Comparison of ENCODE assay signal across 7 mouse cellular contexts in the genomic region with DNA sequence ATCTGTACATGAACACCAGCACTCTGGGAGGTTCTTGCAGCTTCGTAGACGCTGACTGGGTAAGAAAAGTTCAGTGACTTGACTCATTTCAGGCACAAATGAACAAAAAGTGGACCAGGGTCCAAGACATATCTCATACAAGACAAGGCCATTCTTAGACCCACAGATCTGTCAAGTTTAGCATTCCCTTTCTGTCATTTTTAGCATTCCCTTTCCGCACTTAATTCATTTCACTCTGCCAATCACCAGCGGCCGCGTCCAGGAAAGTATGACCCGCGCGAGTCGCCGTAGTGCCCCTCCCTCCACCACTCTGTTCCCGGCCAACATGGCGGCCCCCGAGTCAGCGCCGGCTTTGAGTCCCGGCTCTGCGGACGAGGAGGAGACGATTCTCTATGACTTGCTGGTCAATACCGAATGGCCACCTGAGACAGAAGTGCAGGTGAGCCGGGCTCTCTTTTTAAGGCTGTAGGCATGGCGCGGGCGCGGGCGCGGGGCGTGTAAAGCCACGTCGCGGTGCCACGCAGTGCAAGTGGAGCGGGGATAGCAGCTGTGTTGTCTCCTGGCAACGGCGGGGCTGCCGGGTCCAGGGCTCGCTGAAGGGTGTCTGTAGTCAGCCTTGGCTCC. TPM values are rescaled to one million over a fixed set of nuclear protein-coding genes. Genes with fewer than 3 reads are reported as not detected.
A peak's percentile ranks its signal among the peaks of the same experiment; 100 is the strongest.
DNase-seq lines count a peak whose midpoint lies in the region; ATAC-seq and TF ChIP-seq lines count a peak whose summit lies in the region.

Gene Nbas (plus strand): TSS at position 308 of the 624 bp plus-strand sequence.

- peak; percentile 86 for ATAC-seq in embryonic facial prominence, embryonic 12.5 days (ENCODE audit: insufficient number of reproducible peaks, insufficient read depth, low FRiP score, low TSS enrichment)
- ATAC-seq in limb, embryonic 12.5 days (ENCODE audit: insufficient number of reproducible peaks, insufficient read depth, low FRiP score, low TSS enrichment, low read depth): peak; percentile 86
- ATAC-seq in midbrain, embryonic 15.5 days (replicated peaks): peak; percentile 97

- no peaks in the 10 kb centered on the region for H3K9me3 ChIP-seq in embryonic facial prominence, embryonic 12.5 days
- H3K9me3 ChIP-seq in limb, embryonic 12.5 days: no peaks in the 10 kb centered on the region
- no peaks in the 10 kb centered on the region for H3K9me3 ChIP-seq in midbrain, embryonic 15.5 days

- no peaks in the 10 kb centered on the region; the same call in 1 of the 2 replicates for H3K36me3 ChIP-seq in embryonic facial prominence, embryonic 12.5 days
- no peaks in the 10 kb centered on the region for H3K36me3 ChIP-seq in kidney, adult 2 months (ENCODE audit: control insufficient read depth, insufficient read depth, low read length)
- no peaks in the 10 kb centered on the region for H3K36me3 ChIP-seq in limb, embryonic 12.5 days
- H3K36me3 ChIP-seq in midbrain, embryonic 15.5 days (replicated peaks): no peaks in the 10 kb centered on the region
- H3K36me3 ChIP-seq in spleen, adult 2 months (ENCODE audit: control insufficient read depth, insufficient read depth, low read length): no peaks in the 10 kb centered on the region; the same call in 1 of the 2 replicates

- DNase-seq in adrenal gland, postnatal 14 days: peak; percentile 94
- peak; percentile 89 to 94 for DNase-seq in heart, adult 18-20 months
- DNase-seq in kidney, adult 2 months: peak; percentile 92
- peak in 1 of 2 experiments; percentile 82 for DNase-seq in spleen, adult 2 months (ENCODE audit: low read depth in 1 of 2, low spot score in 2 of 2)

- no peak for TF ChIP-seq CTCF in kidney, adult 2 months (conservative IDR thresholded peaks at IDR 0.05; ENCODE audit: insufficient read depth, insufficient read length, low read depth, low read length)
- no peak for TF ChIP-seq CTCF in spleen, adult 2 months (IDR thresholded peaks at IDR 0.05; ENCODE audit: extremely low read depth, insufficient read depth, insufficient read length, insufficient replicate concordance)

- peak within 1 kb of the TSS; percentile 89 for H3K4me3 ChIP-seq in embryonic facial prominence, embryonic 12.5 days
- peak within 1 kb of the TSS; percentile 90 for H3K4me3 ChIP-seq in kidney, adult 2 months (ENCODE audit: insufficient read depth, low read depth, low read length)
- peak within 1 kb of the TSS; percentile 86 for H3K4me3 ChIP-seq in limb, embryonic 12.5 days (replicated peaks)
- H3K4me3 ChIP-seq in midbrain, embryonic 15.5 days: peak within 1 kb of the TSS; percentile 83
- peak within 1 kb of the TSS; percentile 96 for H3K4me3 ChIP-seq in spleen, adult 2 months (ENCODE audit: extremely low read depth, insufficient read depth, insufficient read length)

- H3K27ac ChIP-seq in embryonic facial prominence, embryonic 12.5 days: 0 out of 2 replicates have a peak within 1 kb of the TSS, but pooled peaks have one; percentile 23
- 0 out of 2 replicates have a peak within 1 kb of the TSS, but pooled peaks have one; percentile 34 for H3K27ac ChIP-seq in kidney, adult 2 months (ENCODE audit: insufficient read depth, low read depth, low read length)
- 0 out of 2 replicates have a peak within 1 kb of the TSS, but pooled peaks have one; percentile 45 for H3K27ac ChIP-seq in limb, embryonic 12.5 days
- H3K27ac ChIP-seq in midbrain, embryonic 15.5 days: peak within 1 kb of the TSS; percentile 76
- H3K27ac ChIP-seq in spleen, adult 2 months (ENCODE audit: insufficient read depth, low read length): no peak within 1 kb of the TSS

- TF ChIP-seq POLR2A in kidney, adult 2 months (IDR thresholded peaks at IDR 0.05; ENCODE audit: low read depth, low read length): peak; percentile 31
- TF ChIP-seq POLR2A in spleen, adult 2 months (IDR thresholded peaks at IDR 0.05; ENCODE audit: low read depth, low read length): no peak

- peaks cover 4% of the 10 kb centered on the region for H3K4me1 ChIP-seq in embryonic facial prominence, embryonic 12.5 days
- peaks cover 11% of the 10 kb centered on the region for H3K4me1 ChIP-seq in kidney, adult 2 months (ENCODE audit: control insufficient read depth, insufficient read depth, low read length)
- H3K4me1 ChIP-seq in limb, embryonic 12.5 days (replicated peaks): peaks cover 7% of the 10 kb centered on the region; the same call in 1 of the 2 replicates
- H3K4me1 ChIP-seq in midbrain, embryonic 15.5 days: peaks cover 17% of the 10 kb centered on the region
- peaks cover 5% of the 10 kb centered on the region; the same call in 1 of the 2 replicates for H3K4me1 ChIP-seq in spleen, adult 2 months (ENCODE audit: control insufficient read depth, insufficient read depth, insufficient read length)

- no peaks in the 10 kb centered on the region for H3K27me3 ChIP-seq in embryonic facial prominence, embryonic 12.5 days
- no peaks in the 10 kb centered on the region for H3K27me3 ChIP-seq in kidney, adult 2 months (replicated peaks; ENCODE audit: control insufficient read depth, insufficient read depth, low read length)
- no peaks in the 10 kb centered on the region for H3K27me3 ChIP-seq in limb, embryonic 12.5 days
- H3K27me3 ChIP-seq in midbrain, embryonic 15.5 days (replicated peaks): no peaks in the 10 kb centered on the region
- no peaks in the 10 kb centered on the region for H3K27me3 ChIP-seq in spleen, adult 2 months (ENCODE audit: control insufficient read depth, insufficient read depth, low read length)

- H3K9ac ChIP-seq in embryonic facial prominence, embryonic 12.5 days: peak within 1 kb of the TSS; percentile 77
- peak within 1 kb of the TSS; percentile 81 for H3K9ac ChIP-seq in limb, embryonic 12.5 days (replicated peaks)
- H3K9ac ChIP-seq in midbrain, embryonic 15.5 days: peak within 1 kb of the TSS; percentile 69

- peak within 1 kb of the TSS; percentile 81 for H3K4me2 ChIP-seq in embryonic facial prominence, embryonic 12.5 days (replicated peaks)
- H3K4me2 ChIP-seq in limb, embryonic 12.5 days: peak within 1 kb of the TSS; percentile 87
- peak within 1 kb of the TSS; percentile 66 for H3K4me2 ChIP-seq in midbrain, embryonic 15.5 days

- 4% methylated on average over 38 of the region's 38 CpGs for WGBS in embryonic facial prominence, embryonic 12.5 days
- WGBS in kidney, adult 2 months: 2% methylated on average over 38 of the region's 38 CpGs
- 5% methylated on average over 38 of the region's 38 CpGs for WGBS in limb, embryonic 12.5 days
- WGBS in midbrain, embryonic 15.5 days: 3% methylated on average over 38 of the region's 38 CpGs
- WGBS in spleen, adult 2 months: 4% methylated on average over 38 of the region's 38 CpGs

RNA-seq across cellular contexts. Expression of gene Nbas, which starts in this region (rescaled TPM):
- total RNA-seq in adrenal gland, postnatal 14 days (2021): 24.9 and 25.0 TPM in 2 replicates
- polyA plus RNA-seq in embryonic facial prominence, embryonic 12.5 days (2016; fragmentation: Nextera tagmentation; extraction: Ambion mirVana): 15.8 and 16.3 TPM in 2 replicates
- total RNA-seq in heart, adult 18-20 months (2021): 10 to 100 TPM; 31.2 to 31.3 TPM
- 16.1 and 17.5 TPM in 2 replicates for polyA plus RNA-seq in kidney, adult 2 months (2012; rRNA removed)
- 17.1 and 18.4 TPM in 2 replicates for polyA plus RNA-seq in limb, embryonic 12.5 days (2016; fragmentation: Nextera tagmentation; extraction: Ambion mirVana)
- 17.5 and 17.7 TPM in 2 replicates for polyA plus RNA-seq in midbrain, embryonic 15.5 days (2015; fragmentation: Nextera tagmentation; extraction: Ambion mirVana)
- 7.9 and 9.7 TPM in 2 replicates for polyA plus RNA-seq in spleen, adult 2 months (2012; rRNA removed)
